Mouse (Mus musculus) layer of hippocampus, adult 9-10 months (tissue): ENCODE data around the gene Dhx16.
"Not testable (repeated sequence)": the region's sequence is repeated elsewhere in the genome, so short reads cannot be mapped to it uniquely, and the experiment has no call there.

Source experiments
- DNase-seq: peaks from one replicate; pipeline ENCODE4 v3.0.0; 2022; ENCODE audit warnings: low spot score

Gene Dhx16

DNA sequence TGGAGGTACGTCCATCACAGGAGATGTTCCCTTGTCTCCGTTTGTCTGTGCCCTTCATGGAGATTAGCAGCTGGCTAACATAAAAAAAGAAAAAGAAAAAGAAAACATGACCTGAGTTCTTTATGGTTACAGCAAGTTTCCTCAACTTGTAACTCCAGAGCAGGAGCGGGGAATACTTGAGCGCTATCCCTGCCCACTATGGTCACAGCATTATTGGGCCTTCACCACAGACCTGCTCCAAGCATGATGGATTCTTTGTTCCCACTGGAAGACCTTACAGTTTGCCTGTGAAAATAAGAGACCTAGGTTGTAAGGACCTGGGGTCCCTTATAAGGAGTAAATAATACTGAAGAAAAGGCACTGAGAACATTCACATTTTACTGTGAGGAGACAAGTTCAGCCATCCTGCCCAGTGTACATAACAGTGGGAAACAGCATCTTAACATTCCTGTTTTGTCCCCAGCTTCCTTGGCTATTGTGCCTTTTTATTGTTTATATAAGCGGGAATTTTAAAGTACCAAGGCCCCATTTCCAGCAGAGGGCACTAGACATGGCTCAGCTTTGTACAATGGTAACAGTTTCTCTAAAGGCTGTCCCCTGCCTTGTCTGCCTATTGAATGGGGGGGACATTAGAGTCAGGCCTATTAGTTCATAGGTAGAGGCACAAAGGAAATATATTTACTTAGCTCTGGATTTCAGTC, 41.4 kb downstream of the Dhx16 start:
- DNase-seq = no peak

DNA sequence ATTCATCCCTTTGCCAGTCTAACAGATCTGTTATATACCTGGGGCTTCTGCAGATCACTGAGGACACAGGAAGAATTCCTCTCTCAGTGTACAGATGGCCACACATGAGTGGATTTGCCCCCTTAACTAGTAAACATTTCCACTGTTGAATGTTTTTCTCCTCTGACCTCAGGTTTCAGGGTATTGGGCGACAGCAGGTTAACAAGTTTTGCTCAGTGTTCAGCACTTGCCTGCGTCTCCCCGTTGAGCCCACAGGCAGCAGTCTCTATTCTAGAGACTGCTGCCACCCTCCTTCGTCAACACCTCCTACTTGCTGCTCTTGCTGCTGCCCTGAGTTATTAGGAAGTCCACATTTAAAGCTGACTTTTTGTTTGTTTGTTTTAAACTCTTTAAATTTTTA, 42.1 kb downstream of the Dhx16 start:
- no peak for DNase-seq

DNA sequence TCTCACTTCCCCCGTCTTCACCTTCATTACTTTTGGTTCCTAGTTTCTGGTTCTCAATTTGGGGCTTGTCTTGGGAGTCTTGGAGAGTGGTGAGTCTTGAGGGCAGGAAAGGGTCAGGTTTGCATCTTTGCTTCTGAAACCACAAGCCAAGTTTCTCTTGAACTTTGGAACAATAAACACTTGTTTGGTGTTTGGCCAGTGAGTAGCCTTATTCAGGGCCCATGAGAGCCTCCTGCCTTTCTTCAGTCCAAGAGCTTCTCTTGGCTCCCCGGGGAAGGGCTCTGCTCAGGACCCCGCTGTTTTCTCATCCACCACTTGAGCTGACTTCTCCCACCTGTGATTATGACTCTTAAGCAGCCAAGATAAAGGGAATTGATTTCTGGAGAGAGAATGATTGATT, 42.9 kb downstream of the Dhx16 start:
- no peak for DNase-seq

DNA sequence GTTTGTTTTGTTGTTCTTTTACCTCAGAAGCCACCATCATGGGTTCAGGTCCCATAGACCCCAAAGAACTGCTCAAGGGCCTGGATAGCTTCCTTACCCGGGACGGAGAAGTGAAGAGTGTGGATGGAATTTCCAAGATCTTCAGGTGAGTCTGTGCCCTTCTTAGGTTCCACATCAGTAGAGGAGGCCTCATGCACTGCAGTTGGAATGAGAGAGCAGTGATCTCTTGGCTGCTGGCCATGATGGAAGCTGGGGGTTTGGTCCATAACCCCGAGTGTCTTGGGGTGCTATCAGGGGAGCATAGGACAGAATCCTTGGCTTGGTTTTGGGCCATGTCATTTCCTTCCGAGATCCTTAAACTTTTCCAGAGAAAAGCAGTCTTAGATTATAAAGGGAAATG, 43.7 kb downstream of the Dhx16 start:
- DNase-seq = no peak

DNA sequence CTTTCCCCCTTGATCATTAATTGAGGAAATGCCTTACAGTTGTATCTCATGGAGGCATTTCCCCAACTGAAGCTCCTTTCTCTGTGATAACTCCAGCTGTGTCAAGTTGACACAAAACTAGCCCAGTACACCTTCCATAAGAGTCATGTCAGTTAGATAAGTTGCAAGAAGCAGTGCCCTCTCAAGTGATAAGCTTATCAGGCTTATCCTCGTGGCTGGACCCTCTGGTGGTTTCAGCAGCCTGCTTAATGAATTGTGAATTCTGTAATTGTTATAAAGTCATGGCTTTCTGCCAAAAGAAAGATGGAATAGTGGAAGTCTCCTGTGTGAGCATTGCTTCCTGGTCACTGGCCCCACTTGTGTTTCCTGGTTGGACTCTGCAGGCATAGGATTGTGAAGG, 47.9 kb downstream of the Dhx16 start:
- DNase-seq = no peak

DNA sequence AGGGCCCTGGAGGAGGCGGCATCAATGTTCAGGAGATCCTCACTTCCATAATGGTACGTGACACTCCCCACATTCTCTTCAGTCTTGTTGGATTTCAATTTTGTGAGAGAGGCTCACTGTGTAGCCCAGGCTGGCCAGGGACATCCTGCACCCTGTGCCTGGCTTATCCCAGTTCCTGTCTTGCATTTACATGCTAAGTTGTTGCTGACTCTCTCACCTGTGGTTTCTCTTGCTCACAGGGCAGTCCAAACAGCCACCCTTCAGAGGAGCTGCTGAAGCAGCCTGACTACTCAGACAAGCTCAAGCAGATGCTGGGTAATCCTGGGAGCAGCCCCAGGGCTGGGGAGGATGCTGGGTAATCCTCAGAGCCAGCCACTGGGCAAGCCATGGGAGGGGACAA, 49.9 kb downstream of the Dhx16 start:
- DNase-seq = no peak

DNA sequence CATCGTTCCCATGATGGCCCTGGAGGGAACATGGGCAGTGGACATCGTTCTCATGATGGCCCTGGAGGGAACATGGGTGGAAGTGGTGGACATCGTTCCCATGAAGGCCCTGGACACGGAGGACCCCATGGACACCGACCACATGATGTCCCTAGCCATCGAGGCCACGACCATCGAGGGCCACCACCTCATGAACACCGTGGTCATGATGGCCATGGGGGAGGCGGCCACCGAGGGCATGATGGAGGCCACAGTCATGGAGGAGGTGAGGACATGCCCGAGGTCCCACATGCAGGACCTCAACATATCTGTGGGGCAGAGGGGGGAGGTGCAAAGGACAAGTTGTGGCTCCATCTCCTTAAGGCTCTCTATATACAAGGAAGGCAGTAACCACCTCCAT, 51.0 kb downstream of the Dhx16 start:
- DNase-seq = no peak

DNA sequence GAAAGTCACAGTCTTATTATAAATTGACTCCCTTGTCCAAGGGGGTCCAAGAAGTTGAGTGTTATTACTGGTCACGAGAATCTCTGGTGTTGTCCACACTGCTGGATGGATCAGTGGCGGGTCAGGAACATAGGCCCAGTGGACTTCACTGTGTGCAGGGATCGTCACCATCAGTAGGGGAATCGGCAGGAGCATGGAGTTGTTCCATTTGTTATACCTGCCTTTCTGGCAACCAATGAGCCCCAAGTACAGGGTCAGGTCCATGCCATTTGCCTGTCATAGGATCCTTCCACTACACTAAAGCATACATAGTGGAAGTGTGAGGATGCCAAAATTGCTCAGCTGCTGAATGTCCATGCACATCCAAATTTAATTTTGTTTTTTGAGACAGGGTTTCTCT, 53.0 kb downstream of the Dhx16 start:
- no peak for DNase-seq

DNA sequence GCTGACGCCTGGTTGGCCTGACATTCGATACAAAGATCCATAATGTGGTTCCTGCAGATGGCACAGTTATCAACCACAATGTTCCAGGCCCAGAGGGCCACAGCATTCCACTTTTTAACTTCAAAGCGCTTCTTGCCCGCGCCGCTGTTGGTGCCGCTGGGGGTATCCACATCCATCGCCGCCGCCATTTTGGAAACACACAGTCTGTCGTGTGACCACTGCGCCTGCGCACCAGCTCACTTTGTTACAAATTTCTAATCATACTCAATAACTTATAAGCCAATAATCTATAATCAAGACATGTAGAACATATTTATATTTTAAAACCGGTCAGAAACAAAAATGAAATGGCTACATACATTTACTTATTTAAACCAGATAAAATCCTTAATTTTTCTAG, 56.1 kb downstream of the Dhx16 start:
- DNase-seq = not testable (repeated sequence)

DNA sequence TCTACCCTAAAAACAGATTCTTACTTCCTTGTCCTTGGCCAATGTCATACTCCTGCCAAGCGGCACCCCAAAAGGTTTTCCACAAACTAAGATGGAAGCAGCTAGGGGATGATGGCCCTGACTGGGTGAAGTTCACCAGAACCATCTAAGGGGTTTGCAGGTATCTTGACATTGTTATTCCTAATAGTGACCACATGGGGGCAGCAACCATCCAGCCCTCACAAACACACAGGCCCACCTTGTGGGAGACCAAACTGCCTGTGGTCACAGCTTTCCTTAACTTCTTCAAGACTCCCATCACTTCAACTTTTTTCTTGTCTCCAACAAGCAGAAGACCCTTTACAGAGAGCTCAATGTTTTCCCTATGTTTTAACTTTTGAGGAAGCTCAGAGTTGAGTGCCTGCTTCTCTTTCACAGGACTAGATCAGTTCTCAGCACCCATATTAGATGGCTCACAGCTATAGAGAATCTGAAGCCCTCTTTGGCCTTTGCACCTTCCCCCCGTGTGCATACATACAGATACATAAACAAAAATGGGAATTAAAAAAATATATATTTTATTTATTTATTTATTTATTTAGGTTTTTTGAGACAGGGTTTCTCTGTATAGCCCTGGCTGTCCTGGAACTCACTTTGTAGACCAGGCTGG, 58.2 kb downstream of the Dhx16 start:
- DNase-seq = no peak

DNA sequence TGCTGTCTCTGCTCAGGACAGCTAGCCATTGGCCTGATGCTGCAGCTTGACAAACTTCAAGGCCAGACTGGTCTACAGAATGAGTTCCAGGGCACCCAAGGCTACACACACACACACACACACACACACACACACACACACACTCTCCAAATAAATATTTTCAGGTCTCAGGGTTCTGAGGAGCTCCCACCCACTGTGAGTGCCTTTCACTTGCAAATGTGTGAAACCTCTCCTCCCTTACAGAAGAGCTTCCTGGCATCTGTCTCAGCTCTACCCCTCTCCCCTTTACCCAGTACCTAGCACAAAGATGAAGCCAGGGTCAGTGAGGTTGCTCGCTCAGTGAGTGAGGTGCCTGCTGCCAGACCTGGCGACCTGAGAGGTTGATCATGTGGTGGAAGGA, 59.5 kb downstream of the Dhx16 start:
- no peak for DNase-seq

DNA sequence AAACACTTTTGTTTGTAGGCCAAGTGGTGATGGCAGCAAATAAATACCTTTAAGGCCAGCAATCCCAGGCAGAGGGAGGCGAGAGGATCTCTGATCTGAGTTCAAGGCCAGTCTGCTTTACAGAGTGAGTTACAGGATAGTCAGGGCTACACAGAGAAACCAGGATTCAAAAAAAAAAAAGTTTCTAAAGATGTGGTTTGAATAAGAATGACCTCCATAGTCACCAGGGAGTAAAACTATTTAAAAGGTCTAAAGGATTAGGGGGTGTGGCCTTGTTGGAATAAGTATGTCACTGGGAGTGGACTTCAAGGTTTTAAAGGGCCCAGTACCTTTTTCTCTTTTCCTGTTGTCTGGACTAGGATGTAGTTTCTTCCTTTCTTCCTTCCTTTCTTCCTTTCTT, 60.3 kb downstream of the Dhx16 start:
- no peak for DNase-seq
